Mouse (Mus musculus) heart, adult 2 months (tissue): Measurements from ENCODE around the gene Ccl24. TPM values are rescaled to one million over a fixed set of nuclear protein-coding genes. Genes with fewer than 3 reads are reported as not detected.
"Not testable (repeated sequence)": the region's sequence is repeated elsewhere in the genome, so short reads cannot be mapped to it uniquely, and the experiment has no call there.

Experiments
- DNase-seq, 2 experiments: peaks; one replicate each; pipeline ENCODE4 v3.0.0; 2021
- H3K27ac ChIP-seq: fragments of 200-600 bp; 2 replicates; pipeline ENCODE4 v1.8.1; 2022
- H3K27me3 ChIP-seq: fragments of 200-500 bp; 2 replicates; pipeline ENCODE4 v1.6.1; 2012; ENCODE audit warnings: mild to moderate bottlenecking, low read length, inconsistent platforms, mixed read lengths; ENCODE audit not compliant: control insufficient read depth, insufficient read depth
- H3K36me3 ChIP-seq: fragments of 200-500 bp; 2 replicates; pipeline ENCODE4 v1.6.1; 2012; ENCODE audit warnings: low read length, inconsistent platforms; ENCODE audit not compliant: control insufficient read depth, insufficient read depth
- H3K4me1 ChIP-seq: fragments of 200-500 bp; 2 replicates; pipeline ENCODE4 v1.6.1; 2011; ENCODE audit warnings: low read length; ENCODE audit not compliant: control insufficient read depth, insufficient read depth
- H3K4me3 ChIP-seq: fragments of 200-600 bp; 2 replicates; pipeline ENCODE4 v1.8.1; 2022
- H3K79me2 ChIP-seq: fragments of 200-500 bp; replicated peaks from 2 replicates; pipeline ENCODE4 v1.6.1; 2012; ENCODE audit warnings: mild to moderate bottlenecking, inconsistent platforms, low read length, moderate library complexity, mixed read lengths; ENCODE audit not compliant: control insufficient read depth, insufficient read depth
- H3K9ac ChIP-seq: fragments of 200-500 bp; 2 replicates; pipeline ENCODE4 v1.6.1; 2012; ENCODE audit warnings: low read depth, mild to moderate bottlenecking, control low read depth, inconsistent platforms, low read length, mixed read lengths
- CTCF ChIP-seq: fragments of 200-600 bp; IDR thresholded peaks from 2 replicates; pipeline ENCODE4 v1.8.1; 2022; ENCODE audit warnings: antibody characterized with exemption, mild to moderate bottlenecking, moderate library complexity
- EP300 ChIP-seq: fragments of 200-500 bp; IDR thresholded peaks from 2 replicates; pipeline ENCODE4 v1.6.1; 2011; ENCODE audit warnings: low read depth, low read length, control low read depth; ENCODE audit not compliant: insufficient read depth
- POLR2A ChIP-seq: fragments of 200-500 bp; IDR thresholded peaks from 2 replicates; pipeline ENCODE4 v1.6.1; 2011; ENCODE audit warnings: mild to moderate bottlenecking, low read depth, low read length, control low read depth; ENCODE audit not compliant: insufficient read depth
- WGBS: fragments of 180-500 bp; shearing (Covaris S2); methylation state at CpG from one replicate; pipeline ENCODE4 v1.1.7; 2018; 5-methylcytosine and 5-hydroxymethylcytosine counted together
- intact Hi-C: fragments of 180-260 bp; cut with DNase I; formaldehyde crosslinking; loops from one replicate; pipeline ENCODE4 v1.15.1; 2025
- long read RNA-seq: library from polyadenylated mRNA; stranded (forward); transcript quantifications from one replicate; pipeline ENCODE4 v2.0.0, GENCODE M21; 2021
- polyA plus RNA-seq: library from polyadenylated mRNA; depleted of rRNA; stranded (reverse); fragments of >200 nt; gene quantifications from 2 replicates; pipeline ENCODE4 v1.2.3, GENCODE M21; 2012; rRNA removed
- total RNA-seq, 2 experiments: library from RNA; stranded (reverse); gene quantifications; 2 replicates each; pipeline ENCODE4 v1.2.3; 2021

Ccl24 gene
- total RNA-seq (1 to 10 TPM; 2.6 TPM), polyA plus RNA-seq (3.2 and 4.3 TPM in 2 replicates)
- long read RNA-seq: 0 reads

- WGBS: 78% methylated on average over 6 of the region's 6 CpGs
- H3K36me3 ChIP-seq: no peaks in the 10 kb centered on the region
These were observed at the start of gene Ccl24 for GRCm38 (mm10) chr5:135573006-135573405. Gene Ccl24, minus strand, starts transcription at chr5:135573049.

GRCm38 (mm10) chr5:135621725-135622124 is 48.9 kb upstream of the Ccl24 start:
- no peaks in the 10 kb centered on the region for H3K27me3 ChIP-seq
- H3K9ac ChIP-seq: no peak overlapping the region
- intact Hi-C loops: no loop called here
- H3K79me2 ChIP-seq: no peaks in the 10 kb centered on the region
- DNase-seq: no peak
- WGBS: 67% methylated on average over 10 of the region's 10 CpGs
- H3K4me3 ChIP-seq: no peak overlapping the region
- H3K4me1 ChIP-seq: no peaks in the 10 kb centered on the region
- no peak for TF ChIP-seq EP300
- no peak for TF ChIP-seq CTCF
- TF ChIP-seq POLR2A: no peak
- H3K36me3 ChIP-seq: no peaks in the 10 kb centered on the region
- no peak overlapping the region for H3K27ac ChIP-seq

More at GRCm38 (mm10) chr5:135573006-135573405, at the start of gene Ccl24:
- TF ChIP-seq CTCF (no peak), EP300 (no peak), POLR2A (no peak)
- H3K79me2 ChIP-seq: no peaks in the 10 kb centered on the region
- H3K27ac ChIP-seq: no peak within 1 kb of the TSS
- no peak within 1 kb of the TSS for H3K4me3 ChIP-seq
- peak in 1 of 2 experiments; percentile 52 for DNase-seq
- no peaks in the 10 kb centered on the region for H3K4me1 ChIP-seq
- H3K27me3 ChIP-seq: no peaks in the 10 kb centered on the region
- intact Hi-C loops: no loop called here
- no peak within 1 kb of the TSS for H3K9ac ChIP-seq

- H3K27ac ChIP-seq: no peak overlapping the region
- H3K4me1 ChIP-seq: no peaks in the 10 kb centered on the region
- intact Hi-C loops: no loop called here
- 83% methylated on average over 9 of the region's 9 CpGs for WGBS
- H3K27me3 ChIP-seq: no peaks in the 10 kb centered on the region
- H3K79me2 ChIP-seq: no peaks in the 10 kb centered on the region
- no peak for DNase-seq
- no peak overlapping the region for H3K4me3 ChIP-seq
- no peak for TF ChIP-seq POLR2A
- no peak for TF ChIP-seq CTCF
- TF ChIP-seq EP300: no peak
- H3K9ac ChIP-seq: no peak overlapping the region
- H3K36me3 ChIP-seq: no peaks in the 10 kb centered on the region
These were observed 47.7 kb upstream of the Ccl24 start for GRCm38 (mm10) chr5:135620526-135620925.

DNA sequence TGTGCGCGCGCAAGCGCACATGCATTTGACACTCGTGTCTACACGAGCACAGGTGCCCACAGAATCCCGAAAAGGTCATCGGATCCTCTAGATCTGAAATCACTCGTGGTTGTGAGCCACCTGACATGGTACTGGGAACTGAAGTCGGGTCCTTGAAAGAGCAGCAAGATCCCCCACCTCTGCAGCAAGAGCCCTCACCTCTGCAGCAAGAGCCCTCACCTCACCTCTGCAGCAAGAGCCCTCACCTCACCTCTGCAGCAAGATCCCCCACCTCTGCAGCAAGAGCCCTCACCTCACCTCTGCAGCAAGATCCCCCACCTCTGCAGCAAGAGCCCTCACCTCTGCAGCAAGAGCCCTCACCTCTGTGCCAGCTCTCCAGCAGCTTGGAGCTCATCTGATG is 46.9 kb upstream of the Ccl24 start:
- H3K4me1 ChIP-seq, H3K4me3 ChIP-seq, H3K27me3 ChIP-seq, H3K9ac ChIP-seq, H3K27ac ChIP-seq, DNase-seq, H3K36me3 ChIP-seq, H3K79me2 ChIP-seq: not testable (repeated sequence)
- intact Hi-C loops: loop anchor here (5.0 kb wide), 2 partner anchors 67 to 107 kb away; no protein-coding TSS in a partner anchor
- 83% methylated on average over 10 of the region's 10 CpGs for WGBS

DNA sequence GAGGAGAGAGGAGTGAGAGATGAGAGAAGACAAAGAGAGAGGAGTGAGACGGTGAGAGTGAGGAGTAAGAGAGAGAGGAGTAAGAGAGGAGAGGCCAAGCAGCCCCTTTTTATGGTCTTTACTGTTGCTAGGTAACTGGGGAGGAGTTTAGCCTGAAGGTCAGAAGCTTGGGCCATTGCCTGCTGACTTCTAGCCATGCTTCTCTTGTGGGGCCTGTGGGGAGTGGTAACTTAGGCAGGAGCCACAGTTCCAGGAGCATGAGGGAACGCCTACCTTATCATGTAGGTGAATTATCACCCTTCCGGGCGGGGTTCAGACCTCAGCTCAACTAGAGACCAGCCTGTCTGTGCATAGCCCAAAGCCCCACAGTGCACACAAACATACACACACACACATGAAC is 36.9 kb upstream of the Ccl24 start:
- Histone ChIP-seq H3K79me2 (no peaks in the 10 kb centered on the region), H3K4me3 (no peak overlapping the region), H3K36me3 (no peaks in the 10 kb centered on the region), H3K4me1 (no peaks in the 10 kb centered on the region), H3K27me3 (no peaks in the 10 kb centered on the region), H3K27ac (no peak overlapping the region), H3K9ac (no peak overlapping the region)
- no peak for DNase-seq
- intact Hi-C loops: no loop called here
- no peak for TF ChIP-seq EP300
- TF ChIP-seq POLR2A: no peak
- TF ChIP-seq CTCF: no peak
- WGBS: 57% methylated on average over 4 of the region's 4 CpGs

GRCm38 (mm10) chr5:135607581-135607980 is 34.7 kb upstream of the Ccl24 start:
- H3K36me3 ChIP-seq: no peaks in the 10 kb centered on the region
- H3K4me1 ChIP-seq: no peaks in the 10 kb centered on the region
- H3K9ac ChIP-seq: no peak overlapping the region
- no peak overlapping the region for H3K27ac ChIP-seq
- DNase-seq: no peak
- H3K27me3 ChIP-seq: no peaks in the 10 kb centered on the region
- intact Hi-C loops: no loop called here
- TF ChIP-seq CTCF: no peak
- no peak for TF ChIP-seq EP300
- TF ChIP-seq POLR2A: no peak
- H3K4me3 ChIP-seq: no peak overlapping the region
- H3K79me2 ChIP-seq: no peaks in the 10 kb centered on the region
- WGBS: 36% methylated on average over 1 of the region's 1 CpGs

DNA sequence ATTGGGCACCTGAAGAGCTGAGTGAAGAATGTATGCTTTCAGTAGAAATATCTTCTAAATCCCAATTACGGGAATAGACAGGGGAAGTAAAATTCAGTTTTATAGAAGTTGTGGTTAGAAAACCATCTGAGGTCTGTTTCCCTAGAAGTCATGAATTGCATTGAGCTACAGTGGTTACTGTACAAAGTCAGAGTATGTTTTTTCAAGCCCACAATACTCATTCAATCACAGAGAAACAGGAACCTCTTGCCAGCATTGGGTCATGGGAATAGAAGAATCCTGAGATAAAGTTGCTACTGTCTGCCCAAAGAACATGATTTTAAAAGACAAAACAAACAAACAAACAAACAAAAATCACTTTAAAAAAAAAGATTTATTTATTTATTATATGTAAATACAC is 33.9 kb upstream of the Ccl24 start:
- H3K27ac ChIP-seq, H3K36me3 ChIP-seq, H3K27me3 ChIP-seq, H3K4me3 ChIP-seq, H3K79me2 ChIP-seq, H3K4me1 ChIP-seq, H3K9ac ChIP-seq, DNase-seq, intact Hi-C loops: not testable (repeated sequence)
- WGBS: no CpG with 5 or more reads among the region's 1 CpGs

DNA sequence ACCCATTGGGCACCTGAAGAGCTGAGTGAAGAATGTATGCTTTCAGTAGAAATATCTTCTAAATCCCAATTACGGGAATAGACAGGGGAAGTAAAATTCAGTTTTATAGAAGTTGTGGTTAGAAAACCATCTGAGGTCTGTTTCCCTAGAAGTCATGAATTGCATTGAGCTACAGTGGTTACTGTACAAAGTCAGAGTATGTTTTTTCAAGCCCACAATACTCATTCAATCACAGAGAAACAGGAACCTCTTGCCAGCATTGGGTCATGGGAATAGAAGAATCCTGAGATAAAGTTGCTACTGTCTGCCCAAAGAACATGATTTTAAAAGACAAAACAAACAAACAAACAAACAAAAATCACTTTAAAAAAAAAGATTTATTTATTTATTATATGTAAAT is 31.8 kb upstream of the Ccl24 start:
- H3K9ac ChIP-seq, H3K27ac ChIP-seq, H3K79me2 ChIP-seq, H3K36me3 ChIP-seq, H3K4me3 ChIP-seq, H3K27me3 ChIP-seq, intact Hi-C loops, DNase-seq, H3K4me1 ChIP-seq: not testable (repeated sequence)
- no CpG with 5 or more reads among the region's 1 CpGs for WGBS
